Mouse (Mus musculus) telencephalon, adult 2 months (tissue): ENCODE data around the gene Cox14.

Experiments used
- DNase-seq: peaks from one replicate; pipeline ENCODE4 v3.0.0-alpha.2; 2011; ENCODE audit warnings: low read depth, low spot score

Cox14 gene

DNA sequence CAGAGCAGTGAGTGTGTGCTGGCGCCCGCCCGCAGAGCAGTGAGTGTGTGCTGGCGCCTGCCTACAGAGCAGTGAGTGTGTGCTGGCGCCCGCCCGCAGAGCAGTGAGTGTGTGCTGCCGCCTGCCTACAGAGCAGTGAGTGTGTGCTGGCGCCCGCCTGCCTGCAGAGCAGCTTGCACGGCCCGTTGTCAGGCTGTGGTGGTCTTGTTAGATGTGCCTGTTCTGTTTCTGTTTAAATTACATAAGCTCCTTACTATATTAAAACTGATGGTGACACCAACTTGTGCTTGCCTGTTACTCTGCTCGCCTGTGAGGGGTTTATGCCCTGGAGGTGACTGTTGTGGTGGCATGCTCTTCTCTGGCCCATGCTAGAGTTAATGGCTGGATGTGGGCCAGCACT is 17.2 kb upstream of the Cox14 start:
- DNase-seq, result no peak

DNA sequence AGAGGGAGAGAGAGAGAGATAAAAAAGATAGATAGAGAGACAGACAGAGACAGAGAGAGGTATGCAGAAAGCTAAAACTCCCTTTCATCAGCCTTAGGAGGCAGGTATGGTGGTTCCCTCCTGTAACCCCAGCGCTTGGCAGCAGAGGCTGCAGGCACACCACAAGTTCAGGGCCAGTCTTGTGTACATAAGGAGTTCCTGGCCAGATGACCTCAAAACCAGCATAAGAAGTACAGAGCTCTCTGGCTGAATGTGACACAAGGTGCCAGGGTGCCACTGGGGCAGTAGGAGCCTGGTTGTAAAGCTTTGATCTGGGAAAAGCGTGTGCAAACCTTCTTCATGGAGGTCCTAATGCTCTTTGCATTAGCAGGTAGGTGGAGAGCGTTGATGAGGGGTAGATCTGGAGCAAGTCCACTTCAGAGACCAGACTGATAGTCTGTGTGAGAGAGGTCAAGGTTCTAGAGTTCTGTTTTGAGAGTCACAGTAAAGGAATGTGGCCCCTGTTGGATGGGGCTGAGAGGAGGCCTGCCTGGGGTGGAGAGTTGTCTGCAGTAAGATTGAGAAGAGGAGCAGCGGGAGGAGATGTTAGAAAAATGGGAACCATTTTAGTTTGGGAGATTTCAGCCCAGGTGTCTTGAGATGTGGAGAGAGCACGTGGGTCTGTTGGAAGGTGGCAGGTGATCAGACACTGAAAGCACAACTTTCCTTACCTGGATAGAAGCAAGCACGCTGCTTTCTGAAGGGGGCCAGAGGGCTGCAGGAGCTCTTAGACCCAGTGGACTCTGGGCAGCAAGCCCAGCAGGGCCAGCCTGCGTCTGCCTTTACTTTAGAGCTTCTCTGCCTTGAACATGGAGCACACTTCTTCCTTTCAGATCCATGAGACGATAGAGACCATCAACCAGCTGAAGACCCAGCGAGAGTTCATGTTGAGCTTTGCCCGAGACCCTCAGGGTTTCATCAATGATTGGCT is 14.9 kb upstream of the Cox14 start:
- DNase-seq, result no peak

DNA sequence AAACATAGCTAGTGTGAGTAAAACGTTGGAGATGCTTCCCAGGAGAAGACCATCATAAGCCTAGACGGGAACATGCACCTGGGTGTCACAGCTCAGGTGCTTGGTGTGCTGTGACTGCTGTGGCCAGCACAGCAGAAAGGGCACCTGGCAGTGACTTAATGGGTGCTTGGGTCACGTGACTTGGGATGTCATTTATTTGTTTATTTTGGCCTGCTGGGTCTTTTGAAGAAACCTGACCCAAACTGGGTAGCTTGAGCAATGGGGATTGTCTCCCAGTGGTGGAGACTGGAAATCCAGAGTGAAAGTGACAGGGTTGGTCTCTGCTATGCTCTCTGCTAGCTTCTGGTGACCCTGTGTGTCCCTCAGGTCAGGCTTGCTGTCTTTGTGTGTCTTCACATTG is 13.9 kb upstream of the Cox14 start:
- DNase-seq, result no peak

DNA sequence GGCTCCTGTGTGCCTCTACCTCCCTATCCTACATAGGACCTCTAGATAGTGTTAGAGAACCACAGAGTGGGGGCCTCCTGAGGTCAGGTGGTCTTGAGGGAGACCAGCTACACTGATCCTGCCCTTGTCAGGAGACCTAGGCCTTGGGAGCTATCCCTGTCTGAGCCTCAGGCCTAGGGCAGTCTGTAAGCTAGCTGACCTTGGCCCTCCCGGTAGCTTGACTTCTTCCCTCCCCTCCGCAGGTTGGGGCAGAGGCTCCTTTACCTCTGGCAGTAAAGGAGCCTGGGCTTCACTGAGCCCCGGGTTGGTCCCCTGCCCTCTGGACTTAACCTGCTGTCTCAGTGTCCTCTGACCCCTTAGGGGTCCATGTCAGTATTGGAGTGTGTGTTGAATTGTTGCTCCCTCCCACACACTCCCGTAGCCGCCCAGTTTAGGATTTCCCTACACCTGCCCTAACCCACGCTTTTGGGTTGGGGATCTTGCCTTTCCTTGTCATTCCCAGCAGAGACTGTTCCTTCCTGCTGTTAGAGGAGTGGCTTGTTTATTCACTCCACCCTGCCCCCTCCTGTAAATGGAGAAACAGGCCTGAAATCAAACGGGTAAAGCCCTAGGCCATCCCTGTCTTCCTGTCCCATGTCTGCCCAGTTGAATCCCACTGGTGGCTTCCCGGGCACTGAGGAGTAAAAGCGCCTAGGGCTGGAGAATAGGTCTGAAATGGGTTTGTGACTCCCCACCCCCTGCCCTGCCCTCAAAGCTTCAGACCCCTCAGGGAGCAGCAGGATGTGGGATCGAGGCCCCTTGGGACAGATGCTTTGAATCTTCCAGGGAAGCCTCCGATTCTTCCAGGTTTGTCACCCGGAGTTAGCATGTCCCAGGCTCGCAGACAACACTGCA is 12.5 kb upstream of the Cox14 start:
- DNase-seq, result no peak

DNA sequence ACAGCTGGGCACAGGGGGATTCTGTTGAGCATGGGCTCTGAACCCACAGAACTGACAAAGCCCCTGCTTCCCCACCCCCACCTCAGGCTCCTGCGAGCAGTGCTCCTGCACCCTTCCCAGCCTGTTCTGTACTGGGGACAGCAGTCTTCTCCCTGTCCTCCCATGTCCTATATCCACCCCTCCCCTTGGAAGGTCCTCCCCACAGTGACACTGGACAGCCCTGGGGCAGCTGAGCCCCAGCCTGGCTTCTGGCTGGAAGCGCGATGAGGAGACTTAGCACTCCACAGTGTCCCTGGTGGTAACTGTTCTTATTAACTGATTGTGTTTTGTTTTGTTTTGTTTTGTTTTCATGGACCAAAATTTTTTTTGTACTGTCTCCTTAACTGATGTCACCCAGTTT is 11.8 kb upstream of the Cox14 start:
- no peak for DNase-seq

DNA sequence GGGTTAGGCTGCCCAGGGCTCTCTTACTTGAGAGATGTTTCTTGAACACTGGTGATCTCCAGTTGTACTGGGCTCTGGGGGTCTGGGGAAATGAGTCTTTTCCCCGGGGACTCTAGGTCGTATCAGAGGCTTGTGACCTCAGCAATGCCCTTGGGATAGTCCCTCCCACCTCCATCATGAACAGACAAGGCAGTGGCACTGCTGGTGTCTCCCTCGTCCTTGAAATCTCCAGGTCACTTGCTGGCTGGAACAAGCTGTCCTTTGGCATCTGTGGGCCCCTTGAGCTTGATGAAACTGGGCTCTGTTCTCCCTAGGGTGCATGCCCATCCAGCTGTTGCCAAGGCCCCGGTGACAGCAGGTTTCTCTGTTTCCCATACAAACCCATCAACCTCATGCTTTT is 11.2 kb upstream of the Cox14 start:
- DNase-seq, result no peak

DNA sequence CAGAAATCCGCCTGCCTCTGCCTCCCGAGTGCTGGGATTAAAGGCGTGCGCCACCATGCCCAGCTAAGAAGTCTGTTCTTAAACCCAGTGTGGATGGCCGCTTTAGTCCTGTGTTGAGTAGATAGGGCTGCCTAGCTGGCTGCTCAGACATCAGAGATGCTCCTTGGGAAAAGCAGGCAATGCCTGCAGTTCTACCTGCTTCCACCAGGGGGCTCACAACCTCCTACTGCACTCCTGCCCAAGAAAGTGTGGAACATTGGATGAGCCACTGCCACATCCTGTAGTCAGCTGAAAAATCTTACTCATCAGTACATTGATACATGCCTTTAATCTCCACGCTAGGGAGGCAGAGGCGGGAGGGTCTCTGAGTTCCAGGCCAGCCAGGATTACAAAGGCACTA is 10.6 kb upstream of the Cox14 start:
- DNase-seq, result no peak

DNA sequence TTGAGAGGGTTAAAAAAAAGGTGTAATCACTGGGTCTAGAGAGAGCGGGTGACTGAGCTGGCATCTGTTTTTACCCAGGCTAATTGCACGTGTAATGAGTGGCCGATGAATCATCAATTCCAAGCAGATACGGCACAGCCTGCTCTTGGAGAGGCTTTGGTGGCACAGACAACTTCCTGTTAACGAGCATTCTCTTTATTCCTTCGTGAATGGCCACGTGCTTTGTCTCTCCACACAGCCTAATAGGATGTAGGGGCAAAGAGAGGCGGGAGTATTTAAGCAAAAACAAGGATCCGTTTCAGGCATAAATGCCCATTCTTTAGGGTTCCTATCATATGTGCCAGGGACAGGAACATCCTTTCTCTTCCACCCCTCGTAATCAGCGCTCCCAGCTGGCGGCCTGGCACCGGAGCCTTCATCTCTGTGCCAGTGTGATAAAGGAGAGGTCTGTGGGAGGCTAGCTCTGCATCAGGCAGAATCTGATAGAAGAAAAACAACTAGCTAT is 10.0 kb upstream of the Cox14 start:
- DNase-seq, result no peak

DNA sequence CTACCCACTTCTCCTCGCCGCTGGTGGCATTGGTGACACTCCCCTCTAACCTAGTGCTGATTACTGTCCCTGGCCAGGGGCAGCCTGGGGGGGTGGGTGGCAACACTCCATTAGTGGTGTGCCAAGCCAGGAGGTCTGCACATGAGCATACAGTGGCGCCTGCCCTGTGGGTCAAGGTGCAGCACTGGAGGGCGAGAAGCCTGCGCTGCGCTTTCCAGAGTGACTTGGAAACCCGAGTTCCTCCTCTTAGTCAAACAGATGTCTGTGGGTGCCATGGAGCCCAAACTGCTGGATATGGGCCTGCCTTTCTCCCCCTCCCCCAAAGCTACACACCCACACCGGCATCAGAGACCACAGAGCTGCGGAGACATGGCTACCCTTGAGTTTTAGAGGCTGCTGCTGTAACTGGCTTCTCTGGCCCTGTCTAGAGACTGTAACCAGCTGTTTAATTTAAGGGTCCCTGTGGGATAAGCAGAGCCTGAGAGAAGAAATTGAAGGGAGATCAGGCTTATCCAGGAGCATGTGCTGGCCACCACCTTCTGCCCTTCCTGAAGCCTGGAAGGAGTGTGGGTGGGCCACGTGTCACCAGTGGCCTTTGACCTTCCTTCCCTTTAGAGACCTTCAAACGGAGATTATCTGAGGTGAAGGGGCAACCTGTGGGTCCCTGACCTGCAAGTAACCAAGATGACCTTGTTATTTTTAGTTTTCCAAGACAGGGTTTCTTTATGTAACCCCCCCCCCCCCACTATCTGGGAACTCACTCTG is 9.3 kb upstream of the Cox14 start:
- DNase-seq, result no peak

DNA sequence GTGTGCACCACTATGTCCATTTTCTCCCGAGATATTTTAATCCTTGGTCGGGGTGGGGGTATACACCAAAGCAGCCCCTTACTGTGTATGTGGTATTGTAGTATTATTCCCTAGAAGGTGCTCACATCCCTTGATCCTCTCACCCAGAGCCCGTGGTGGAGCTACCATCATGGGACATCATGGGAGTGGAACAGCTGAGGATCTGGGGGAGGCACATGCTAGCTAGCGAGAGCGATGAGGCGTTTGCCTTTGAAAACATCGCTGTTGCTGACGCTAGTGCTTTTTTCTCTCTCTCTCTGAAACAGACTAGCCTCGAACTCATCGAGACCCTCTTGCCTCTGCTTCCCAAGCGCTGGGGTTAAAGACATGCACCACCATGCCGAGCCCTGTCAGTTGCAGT is 8.6 kb upstream of the Cox14 start:
- DNase-seq, result no peak

DNA sequence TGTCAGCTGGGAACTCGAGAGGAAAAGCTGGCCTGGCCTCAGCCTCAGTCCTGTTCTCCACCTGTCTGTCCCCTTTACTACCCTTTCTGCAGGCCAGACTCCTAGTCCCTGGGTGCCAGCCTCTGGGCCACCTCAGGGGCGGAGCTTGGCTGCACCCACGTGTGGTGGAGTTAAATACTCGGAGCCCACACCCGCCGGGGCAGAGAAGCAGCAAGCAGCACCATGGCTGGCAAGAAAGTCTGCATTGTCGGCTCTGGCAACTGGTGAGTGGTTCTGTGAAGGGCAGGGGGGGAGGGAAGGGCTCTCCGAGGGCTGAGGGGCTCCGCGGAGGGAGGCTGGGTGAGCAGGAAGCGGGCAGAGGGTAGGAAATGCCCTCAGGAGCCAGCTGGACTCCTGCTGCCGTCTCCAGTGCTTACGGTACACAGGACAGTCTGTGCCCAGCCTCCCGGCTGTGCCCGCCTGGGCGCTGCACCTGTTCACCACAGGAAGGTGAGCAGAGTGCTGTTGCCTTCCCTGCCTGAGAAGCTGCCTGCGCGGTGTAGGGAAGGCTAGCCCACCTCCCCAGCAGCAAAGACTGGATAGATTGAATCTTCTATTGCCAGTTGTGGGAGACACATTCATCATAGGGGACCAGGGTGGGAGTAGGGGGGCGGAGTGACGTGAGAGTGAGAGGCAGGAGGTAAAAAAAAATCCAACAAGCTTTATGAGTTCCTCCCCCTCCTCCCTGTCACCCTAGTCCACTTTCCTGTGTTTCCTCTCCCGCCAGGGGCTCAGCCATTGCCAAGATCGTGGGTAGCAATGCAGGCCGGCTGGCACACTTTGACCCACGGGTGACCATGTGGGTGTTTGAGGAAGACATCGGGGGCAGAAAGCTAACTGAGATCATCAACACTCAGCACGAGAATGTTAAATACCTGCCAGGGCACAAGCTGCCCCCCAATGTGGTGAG is 7.8 kb upstream of the Cox14 start, which contains the start of gene Gpd1:
Gene Gpd1 (plus strand): TSS at position 130 of the 949 bp plus-strand sequence.
- DNase-seq, result no peak

DNA sequence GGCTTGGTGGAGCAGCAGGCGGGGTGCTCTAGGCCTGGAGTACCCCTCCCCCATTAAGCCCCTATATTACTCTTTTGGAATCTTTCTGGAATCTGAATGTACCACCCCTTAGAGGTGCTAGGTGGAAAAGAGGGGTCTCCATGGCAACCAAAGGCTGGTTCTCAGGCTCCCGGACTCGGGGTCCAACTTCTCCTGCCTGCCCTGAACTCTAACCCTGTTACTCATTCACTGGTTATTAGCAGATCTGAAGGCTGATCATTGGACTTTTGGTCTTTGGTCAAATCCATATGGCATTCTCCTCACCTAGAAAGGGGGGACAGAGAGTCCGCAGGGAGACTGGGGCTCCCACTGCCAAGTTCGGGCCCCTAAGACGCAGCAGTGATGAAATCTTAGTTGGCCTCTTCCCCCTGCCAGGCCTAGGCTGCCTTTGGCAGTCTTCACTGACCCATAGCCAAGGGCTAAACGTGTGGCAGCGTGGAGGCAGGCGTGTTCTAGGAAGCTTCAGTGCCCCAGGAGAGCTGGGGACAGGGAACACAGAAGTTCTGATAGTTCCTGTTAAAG is 6.9 kb upstream of the Cox14 start:
- no peak for DNase-seq

DNA sequence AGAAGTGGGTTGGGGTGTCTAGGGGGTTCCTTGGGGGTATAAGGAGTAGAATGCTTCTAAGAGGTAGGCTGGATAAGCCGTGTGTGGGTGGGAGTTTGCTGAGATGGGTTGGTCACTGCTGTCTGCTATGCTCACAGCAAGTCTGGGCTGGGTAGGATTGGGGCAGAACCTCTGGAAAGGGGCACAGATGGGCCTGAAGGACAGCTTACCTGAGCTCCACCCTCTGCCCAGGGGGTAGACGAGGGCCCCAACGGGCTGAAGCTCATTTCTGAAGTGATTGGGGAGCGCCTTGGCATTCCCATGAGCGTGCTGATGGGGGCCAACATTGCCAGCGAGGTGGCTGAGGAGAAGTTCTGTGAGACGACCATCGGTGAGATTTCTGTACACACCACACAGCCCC is 5.6 kb upstream of the Cox14 start:
- no peak for DNase-seq

DNA sequence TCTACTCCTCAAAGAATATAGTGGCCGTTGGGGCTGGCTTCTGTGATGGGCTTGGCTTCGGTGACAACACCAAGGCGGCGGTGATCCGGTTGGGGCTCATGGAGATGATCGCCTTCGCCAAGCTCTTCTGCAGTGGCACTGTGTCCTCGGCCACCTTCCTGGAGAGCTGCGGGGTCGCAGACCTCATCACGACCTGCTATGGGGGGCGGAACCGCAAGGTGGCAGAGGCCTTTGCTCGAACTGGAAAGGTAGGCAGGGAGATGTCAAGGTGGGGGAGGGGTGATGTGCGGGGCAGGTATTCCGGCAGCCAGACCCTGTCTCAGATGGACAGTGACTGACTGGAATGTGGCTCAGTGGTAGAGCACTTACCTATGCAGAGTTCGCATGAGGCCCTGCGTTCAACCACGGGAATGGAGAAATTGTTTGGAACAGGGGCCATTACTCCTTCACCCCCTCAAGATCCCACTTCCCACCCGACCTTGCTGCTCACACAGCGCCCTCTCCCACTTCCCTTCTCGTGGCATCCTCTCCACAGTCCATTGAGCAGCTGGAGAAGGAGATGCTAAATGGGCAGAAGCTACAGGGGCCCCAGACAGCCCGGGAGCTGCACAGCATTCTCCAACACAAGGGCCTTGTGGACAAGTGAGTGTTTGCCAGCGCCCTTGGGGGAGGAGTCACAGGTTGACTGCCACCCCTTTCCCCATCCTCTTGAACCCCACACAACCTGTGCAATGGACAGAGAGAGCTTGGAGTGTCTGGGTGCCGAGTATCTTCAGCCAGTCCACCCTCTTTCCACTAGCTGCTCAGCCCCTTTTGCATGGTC is 3.3 kb upstream of the Cox14 start:
- DNase-seq, result no peak

DNA sequence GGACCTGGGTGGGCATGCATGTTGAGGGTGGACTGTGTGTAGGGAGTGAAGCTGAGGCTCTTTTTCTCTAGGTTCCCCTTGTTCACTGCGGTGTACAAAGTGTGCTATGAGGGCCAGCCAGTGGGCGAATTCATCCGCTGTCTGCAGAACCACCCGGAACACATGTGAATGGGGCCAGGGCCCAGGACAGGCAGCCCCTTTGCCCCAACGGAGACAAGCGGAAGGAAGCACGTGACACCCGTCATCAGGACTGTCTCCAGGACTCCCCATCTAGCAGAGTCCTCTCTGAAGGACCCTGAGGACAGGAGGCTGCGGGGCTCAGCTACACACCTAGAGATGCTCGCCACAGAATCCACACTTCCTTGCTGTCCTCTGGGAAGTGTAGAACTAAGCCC is 2.3 kb upstream of the Cox14 start:
- DNase-seq, result no peak

DNA sequence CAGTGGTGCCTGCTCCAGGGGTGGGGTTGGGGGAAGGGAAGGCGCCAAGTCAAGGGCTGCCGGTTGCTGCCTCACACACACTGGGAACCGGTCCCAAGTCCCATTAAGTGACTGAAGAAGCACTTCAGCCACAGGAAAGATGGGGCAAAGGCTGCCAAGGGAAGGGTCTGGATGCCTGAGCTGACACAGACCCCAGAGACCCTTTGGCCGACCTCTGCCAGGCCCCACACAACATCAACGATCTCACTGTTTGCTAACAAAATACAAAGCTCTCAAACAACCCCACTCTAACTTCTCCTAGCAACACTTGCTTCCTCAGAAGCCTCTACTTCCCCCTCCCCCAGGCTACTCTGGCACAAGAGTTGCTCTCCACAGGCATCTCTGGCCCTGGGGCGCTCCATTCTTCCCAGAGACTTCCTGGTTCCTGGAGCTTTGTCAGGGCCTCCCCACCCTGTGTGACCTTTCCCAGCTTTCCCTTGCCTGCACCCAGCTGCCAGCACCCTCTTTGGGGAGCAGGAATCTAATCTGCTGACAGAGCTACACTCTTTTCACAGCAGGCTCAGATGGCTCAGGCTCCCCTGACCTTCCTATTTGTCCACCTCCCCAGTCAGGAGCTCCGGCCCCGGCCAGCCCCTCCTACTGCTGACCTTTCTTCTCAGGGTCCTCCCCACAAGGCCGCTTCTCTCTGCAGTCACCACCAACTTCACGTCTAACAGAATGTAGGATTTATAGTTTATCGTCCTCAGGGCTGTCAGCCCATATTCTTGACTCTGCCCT is 1.7 kb upstream of the Cox14 start:
- no peak for DNase-seq

DNA sequence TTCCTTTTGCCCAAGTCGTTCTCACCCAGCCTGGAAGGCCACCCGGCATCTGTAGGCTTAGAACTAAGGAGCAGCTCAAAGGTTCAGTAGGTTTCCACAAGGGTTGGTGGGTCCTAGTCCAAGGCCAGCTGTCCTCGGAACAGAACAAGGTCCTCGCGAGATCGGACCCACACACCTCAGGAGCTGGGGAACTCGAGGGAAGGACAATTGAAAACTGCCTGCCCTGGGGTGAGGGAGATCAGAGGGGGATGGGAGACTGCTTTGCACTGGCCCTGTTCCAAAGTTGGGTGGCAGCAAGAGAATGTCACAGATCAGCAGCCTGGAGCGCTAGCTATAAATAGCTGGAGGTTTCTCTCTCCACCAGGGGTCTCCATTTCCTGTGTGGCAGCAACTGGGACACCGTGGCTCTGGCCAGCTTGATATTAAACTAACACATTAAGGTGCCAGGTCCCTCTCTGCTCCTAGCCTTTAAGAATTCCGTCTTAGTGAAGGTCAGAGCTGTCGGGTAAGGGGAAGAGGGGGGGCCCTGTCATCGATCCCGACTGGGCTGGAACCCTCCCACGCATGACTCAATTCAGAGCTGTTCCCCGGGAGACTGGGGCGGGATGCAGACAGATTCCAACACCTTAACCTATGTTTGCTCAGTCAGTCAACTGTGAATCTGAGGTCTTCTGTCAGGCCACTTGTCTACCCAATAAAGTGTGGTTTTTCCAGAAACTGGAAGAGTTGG is 961 bp upstream of the Cox14 start:
- no peak for DNase-seq

DNA sequence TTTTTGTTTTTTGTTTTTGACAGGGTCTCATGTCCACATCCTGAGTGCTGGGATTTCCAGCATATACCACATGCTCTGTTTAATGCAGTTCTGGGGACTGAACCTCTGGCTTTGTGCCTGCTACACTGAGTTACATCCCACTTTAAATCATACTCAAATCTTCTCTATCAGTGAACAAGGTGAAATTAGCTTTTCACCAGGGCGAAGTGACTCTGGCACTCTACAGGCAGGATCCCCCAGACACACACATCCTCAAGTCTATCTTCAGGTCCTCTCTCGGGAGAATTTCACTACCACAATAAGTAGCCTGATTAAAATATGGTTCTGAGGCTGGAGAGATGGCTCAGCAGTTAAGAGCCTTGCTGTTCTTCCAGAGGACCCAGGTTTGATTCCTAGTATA is 1.1 kb downstream of the Cox14 start:
- no peak for DNase-seq
